Mouse (Mus musculus): ENCODE data around the gene Cpox. TPM values are rescaled to one million over a fixed set of nuclear protein-coding genes. Genes with fewer than 3 reads are reported as not detected.
"Not testable (repeated sequence)": the region's sequence is repeated elsewhere in the genome, so short reads cannot be mapped to it uniquely, and the experiment has no call there.

The Cpox gene
- polyA plus RNA-seq, 1 experiment from 2014 or later: 692 TPM

DNA sequence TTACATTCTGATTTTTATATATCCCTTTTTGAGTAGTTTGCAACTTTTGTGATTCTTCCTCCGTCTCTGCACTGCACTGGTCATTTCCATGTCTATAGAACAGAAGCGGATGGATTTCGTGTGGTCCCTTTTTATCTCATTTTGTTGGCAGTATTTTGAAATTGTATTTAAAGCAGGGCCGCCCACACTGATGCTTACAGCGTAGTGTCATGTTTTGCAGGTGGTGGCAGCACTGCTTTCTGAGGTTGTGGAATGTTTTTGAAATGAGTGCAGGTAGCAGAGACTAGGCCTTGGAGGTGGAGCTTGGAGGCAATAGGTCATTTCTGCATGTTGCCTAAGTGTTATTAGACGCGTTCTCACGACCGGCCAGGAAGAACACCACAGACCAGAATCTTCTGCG is 20.1 kb upstream of the Cpox start:
- no peak for ATAC-seq
- 92% methylated on average over 10 of the region's 10 CpGs for WGBS (ENCODE audit: insufficient replicate concordance)
- Histone ChIP-seq H3K4me2 (no peak overlapping the region), H3K9me3 (replicated peaks) (no peaks in the 10 kb centered on the region), H3K36me3 (no peaks in the 10 kb centered on the region), H3K4me3 (no peak overlapping the region), H3K9ac (no peak overlapping the region), H3K27me3 (replicated peaks) (no peaks in the 10 kb centered on the region), H3K4me1 (no peaks in the 10 kb centered on the region; the same call in 1 of the 2 replicates), H3K27ac (no peak overlapping the region)

DNA sequence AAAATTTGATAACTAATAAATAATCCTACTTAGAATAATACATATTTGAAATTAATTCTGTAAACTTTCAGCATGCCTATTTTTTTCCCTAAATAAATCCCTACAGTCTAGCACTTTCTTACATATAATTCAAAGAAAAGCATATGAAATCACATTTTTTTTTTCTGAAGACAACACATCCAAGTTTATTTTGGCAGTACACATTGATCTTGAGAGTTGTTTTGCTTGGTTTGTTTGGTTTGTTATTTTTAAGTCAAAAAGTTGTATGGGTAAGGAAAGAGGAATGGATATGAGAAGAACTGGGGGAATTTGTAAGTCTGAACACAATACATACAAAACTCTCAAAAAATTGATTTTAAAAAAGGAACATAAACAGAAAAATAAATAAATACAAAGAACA is 14.3 kb upstream of the Cpox start:
- Histone ChIP-seq H3K9ac (no peak overlapping the region), H3K4me3 (no peak overlapping the region), H3K27me3 (replicated peaks) (no peaks in the 10 kb centered on the region), H3K9me3 (replicated peaks) (no peaks in the 10 kb centered on the region), H3K4me1 (peaks cover 44% of the 10 kb centered on the region), H3K27ac (no peak overlapping the region), H3K4me2 (no peak overlapping the region), H3K36me3 (no peaks in the 10 kb centered on the region)
- no peak for ATAC-seq

DNA sequence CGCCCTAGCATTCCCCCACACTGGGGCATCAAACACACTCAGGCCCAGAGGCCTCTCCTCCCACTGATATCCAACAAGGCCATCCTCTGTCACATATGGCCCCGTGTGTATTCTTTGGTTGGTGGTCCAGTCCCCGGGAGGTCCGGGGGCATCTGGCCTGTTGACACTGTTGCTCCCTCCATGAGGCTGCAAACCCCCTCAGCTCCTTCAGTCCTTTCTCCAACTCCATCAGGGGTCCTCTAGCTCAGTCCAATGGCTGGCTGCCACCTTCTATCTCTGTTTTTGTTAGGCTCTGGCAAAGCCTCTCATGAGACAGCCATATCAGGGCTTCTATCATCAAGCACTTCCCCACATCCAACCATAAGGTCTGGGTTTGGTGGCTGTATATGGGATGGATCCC is 13.6 kb upstream of the Cpox start:
- H3K27ac ChIP-seq: peak overlapping the region; percentile 38
- H3K4me1 ChIP-seq: peaks cover 52% of the 10 kb centered on the region
- no peak overlapping the region for H3K4me2 ChIP-seq

DNA sequence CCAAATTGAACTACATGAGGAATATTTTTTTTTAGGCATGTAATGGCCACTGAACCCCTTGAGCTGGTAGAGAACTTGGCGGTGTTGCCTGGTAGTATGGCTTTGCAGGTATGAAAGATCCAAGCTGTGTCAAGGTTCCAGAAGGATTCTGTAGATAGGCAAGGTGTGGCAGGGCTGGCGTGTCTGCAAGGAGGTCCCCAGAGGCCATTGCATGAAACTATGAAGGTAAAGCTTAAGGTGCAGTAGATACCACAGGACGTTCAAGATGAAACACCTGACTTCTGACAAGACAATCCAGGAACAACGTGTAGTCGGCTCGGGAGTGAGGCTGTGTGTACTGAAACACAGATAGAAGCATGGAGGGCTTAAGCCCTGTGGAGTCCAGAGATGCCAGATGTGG is 11.4 kb upstream of the Cpox start:
- H3K27me3 ChIP-seq (replicated peaks): no peaks in the 10 kb centered on the region
- H3K4me3 ChIP-seq: no peak overlapping the region; the same call in 1 of the 2 replicates
- H3K9me3 ChIP-seq (replicated peaks): no peaks in the 10 kb centered on the region
- peak; percentile 72 for ATAC-seq
- peak overlapping the region; percentile 51; the same call in 1 of the 2 replicates for H3K9ac ChIP-seq
- peak overlapping the region; percentile 56 for H3K4me2 ChIP-seq
- H3K4me1 ChIP-seq: peaks cover 72% of the 10 kb centered on the region
- 54% methylated on average over 6 of the region's 6 CpGs for WGBS (ENCODE audit: insufficient replicate concordance)
- no peaks in the 10 kb centered on the region for H3K36me3 ChIP-seq
- H3K27ac ChIP-seq: peak overlapping the region; percentile 85

More for the DNA sequence above, 13.6 kb upstream of the Cpox start:
- no peaks in the 10 kb centered on the region for H3K36me3 ChIP-seq
- 86% methylated on average over 4 of the region's 4 CpGs for WGBS (ENCODE audit: insufficient replicate concordance)
- no peak overlapping the region for H3K4me3 ChIP-seq
- ATAC-seq: no peak
- peak overlapping the region; percentile 14; the same call in 1 of the 2 replicates for H3K9ac ChIP-seq
- no peaks in the 10 kb centered on the region for H3K27me3 ChIP-seq (replicated peaks)
- H3K9me3 ChIP-seq (replicated peaks): no peaks in the 10 kb centered on the region

DNA sequence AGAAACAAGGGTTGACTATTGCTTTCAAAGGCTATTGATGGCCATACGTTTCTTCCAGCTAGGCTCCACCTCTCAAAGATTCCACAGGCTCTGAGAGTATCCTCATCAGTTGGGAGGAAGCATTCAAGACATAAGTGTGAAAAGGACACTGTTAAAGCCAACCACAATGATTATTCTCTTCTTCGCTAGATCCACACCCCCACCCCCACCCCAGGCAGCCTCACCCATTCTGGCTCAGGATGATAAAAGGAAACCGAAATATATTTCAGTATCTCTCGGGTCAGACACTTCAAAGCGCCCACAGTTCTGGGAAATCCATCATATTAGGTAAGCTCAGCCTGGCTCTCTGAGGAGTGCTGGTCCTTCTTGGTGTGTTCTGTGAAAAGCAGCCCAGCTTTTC is 8.3 kb upstream of the Cpox start:
- Histone ChIP-seq H3K9ac (peak overlapping the region; percentile 67), H3K4me1 (peaks cover 97% of the 10 kb centered on the region), H3K27me3 (replicated peaks) (no peaks in the 10 kb centered on the region), H3K4me2 (peak overlapping the region; percentile 61), H3K27ac (peak overlapping the region; percentile 100), H3K36me3 (no peaks in the 10 kb centered on the region), H3K9me3 (replicated peaks) (no peaks in the 10 kb centered on the region), H3K4me3 (peak overlapping the region; percentile 27)
- WGBS (ENCODE audit: insufficient replicate concordance): 20% methylated on average over 5 of the region's 5 CpGs
- peak; percentile 94 for ATAC-seq

DNA sequence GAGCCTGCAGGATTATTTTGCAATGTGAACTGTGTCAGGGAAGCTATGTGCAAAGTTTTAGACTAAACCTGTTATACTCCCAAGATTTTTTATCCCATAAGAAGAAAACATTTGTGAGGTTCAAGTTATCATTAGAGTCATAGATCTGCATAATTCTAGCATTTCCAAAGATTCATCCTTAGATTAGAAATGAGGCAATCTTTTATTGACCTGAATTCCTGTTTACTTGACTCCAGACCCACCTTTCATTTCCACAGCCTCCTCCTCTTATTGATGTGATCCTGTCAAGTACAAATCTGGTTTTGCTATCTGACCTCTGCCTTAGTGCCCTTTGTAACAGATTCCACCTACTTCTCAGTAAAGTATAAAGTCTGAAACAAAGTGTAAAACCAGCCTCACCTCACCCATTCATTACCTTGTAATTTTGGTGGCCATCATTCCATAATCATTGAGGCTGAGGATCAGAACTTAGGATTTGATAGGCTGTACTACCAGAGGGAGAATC is 7.8 kb upstream of the Cpox start:
- Histone ChIP-seq H3K9ac (peak overlapping the region; percentile 67), H3K36me3 (no peaks in the 10 kb centered on the region), H3K4me2 (peak overlapping the region; percentile 61), H3K27me3 (replicated peaks) (no peaks in the 10 kb centered on the region), H3K4me1 (peaks cover 97% of the 10 kb centered on the region), H3K9me3 (replicated peaks) (no peaks in the 10 kb centered on the region), H3K27ac (peak overlapping the region; percentile 100), H3K4me3 (peak overlapping the region; percentile 27)
- ATAC-seq: no peak

DNA sequence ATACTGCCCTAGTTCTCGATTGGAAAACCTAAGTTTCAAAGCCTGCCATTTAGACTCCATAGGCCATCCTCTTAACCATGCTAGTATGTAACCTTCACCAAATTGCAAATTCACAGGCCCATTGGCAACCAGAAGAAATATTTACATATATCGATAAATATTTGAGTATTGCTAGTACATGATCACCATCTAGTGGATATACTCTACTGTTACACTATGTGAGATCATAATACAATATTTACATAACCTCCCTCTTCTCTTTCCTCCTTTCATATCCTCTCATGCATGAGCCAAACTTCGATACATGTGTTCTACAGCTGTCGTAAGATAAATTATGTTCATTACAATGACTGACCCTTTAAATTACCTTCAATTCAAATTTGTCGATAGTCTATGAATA is 7.1 kb upstream of the Cpox start:
- Histone ChIP-seq H3K4me1 (peaks cover 97% of the 10 kb centered on the region), H3K4me3 (no peak overlapping the region), H3K36me3 (no peaks in the 10 kb centered on the region), H3K4me2 (peak overlapping the region; percentile 61; the same call in 1 of the 2 replicates), H3K27me3 (replicated peaks) (no peaks in the 10 kb centered on the region), H3K9ac (peak overlapping the region; percentile 67), H3K27ac (peak overlapping the region; percentile 100), H3K9me3 (replicated peaks) (no peaks in the 10 kb centered on the region)
- ATAC-seq: no peak
- WGBS (ENCODE audit: insufficient replicate concordance): 50% methylated on average over 5 of the region's 5 CpGs

DNA sequence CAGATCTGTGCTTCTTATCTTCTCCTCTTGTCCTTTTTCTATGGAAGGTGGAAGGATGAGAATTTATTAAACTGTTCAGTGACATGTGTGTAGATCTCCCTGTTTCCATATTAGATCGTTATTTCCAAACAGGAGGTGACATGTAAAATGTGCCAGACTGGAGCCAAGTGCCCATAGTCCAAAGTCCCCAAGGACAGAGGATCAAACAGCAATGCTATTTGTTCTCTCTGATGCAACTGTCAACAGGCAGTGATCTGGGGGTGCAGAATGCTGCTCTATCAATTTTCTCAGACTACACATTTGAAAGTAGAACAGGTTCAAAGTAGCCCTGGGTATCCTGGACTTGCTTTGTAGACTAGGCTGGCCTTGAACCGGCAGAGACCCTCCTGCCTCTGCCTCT is 6.3 kb upstream of the Cpox start:
- H3K36me3 ChIP-seq: no peaks in the 10 kb centered on the region
- H3K4me1 ChIP-seq: peaks cover 97% of the 10 kb centered on the region
- 0 out of 2 replicates have a peak overlapping the region, but pooled peaks have one; percentile 7 for H3K9ac ChIP-seq
- H3K4me3 ChIP-seq: no peak overlapping the region
- H3K27ac ChIP-seq: peak overlapping the region; percentile 100
- no peak overlapping the region for H3K4me2 ChIP-seq
- whole genome bisulfite sequencing (ENCODE audit: insufficient replicate concordance): 78% methylated on average over 2 of the region's 2 CpGs
- H3K9me3 ChIP-seq (replicated peaks): no peaks in the 10 kb centered on the region
- no peak for ATAC-seq
- H3K27me3 ChIP-seq (replicated peaks): no peaks in the 10 kb centered on the region

DNA sequence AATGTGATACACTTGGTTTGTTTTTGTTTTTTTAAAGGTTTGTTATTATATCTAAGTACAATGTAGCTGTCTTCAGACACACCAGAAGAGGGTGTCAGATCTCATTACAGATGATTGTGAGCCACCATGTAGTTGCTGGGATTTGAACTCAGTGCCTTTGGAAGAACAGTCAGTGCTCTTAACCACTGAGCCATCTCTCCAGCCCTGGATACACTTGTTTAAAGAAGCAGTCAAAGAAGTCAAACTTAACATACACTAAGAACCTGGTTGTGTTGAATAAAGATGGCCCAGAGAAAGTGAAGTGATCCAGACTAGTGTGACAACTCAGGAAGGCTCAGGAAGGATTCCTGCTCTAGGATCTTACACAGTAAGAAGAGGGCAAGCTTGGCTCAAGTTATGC is 5.0 kb upstream of the Cpox start:
- H3K27me3 ChIP-seq (replicated peaks); H3K36me3 ChIP-seq; H3K9ac ChIP-seq; H3K9me3 ChIP-seq (replicated peaks); H3K4me3 ChIP-seq; H3K4me2 ChIP-seq; ATAC-seq: not testable (repeated sequence)
- Histone ChIP-seq H3K4me1 (peaks cover 93% of the 10 kb centered on the region), H3K27ac (peak overlapping the region; percentile 100)

DNA sequence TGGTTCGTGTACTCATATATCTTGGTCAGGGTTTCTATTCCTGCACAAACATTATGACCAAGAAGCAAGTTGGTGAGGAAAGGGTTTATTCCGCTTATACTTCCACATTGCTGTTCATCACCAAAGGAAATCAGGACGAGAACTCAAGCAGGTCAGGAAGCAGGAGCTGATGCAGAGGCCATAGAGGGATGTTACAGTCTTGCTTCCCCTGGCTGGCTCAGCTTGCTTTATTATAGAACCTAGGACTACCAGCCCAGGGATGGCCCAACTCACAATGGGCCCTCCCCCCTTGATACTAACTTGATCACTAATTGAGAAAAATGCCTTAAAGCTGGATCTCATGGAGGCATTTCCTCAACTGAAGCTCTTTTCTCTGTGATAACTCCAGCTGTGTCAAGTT is 3.4 kb upstream of the Cpox start:
- ATAC-seq; H3K36me3 ChIP-seq; H3K9ac ChIP-seq; H3K9me3 ChIP-seq (replicated peaks); H3K4me2 ChIP-seq; H3K4me3 ChIP-seq; H3K27me3 ChIP-seq (replicated peaks): not testable (repeated sequence)
- peak overlapping the region; percentile 100 for H3K27ac ChIP-seq
- WGBS (ENCODE audit: insufficient replicate concordance): 82% methylated on average over 3 of the region's 3 CpGs
- peaks cover 78% of the 10 kb centered on the region for H3K4me1 ChIP-seq

DNA sequence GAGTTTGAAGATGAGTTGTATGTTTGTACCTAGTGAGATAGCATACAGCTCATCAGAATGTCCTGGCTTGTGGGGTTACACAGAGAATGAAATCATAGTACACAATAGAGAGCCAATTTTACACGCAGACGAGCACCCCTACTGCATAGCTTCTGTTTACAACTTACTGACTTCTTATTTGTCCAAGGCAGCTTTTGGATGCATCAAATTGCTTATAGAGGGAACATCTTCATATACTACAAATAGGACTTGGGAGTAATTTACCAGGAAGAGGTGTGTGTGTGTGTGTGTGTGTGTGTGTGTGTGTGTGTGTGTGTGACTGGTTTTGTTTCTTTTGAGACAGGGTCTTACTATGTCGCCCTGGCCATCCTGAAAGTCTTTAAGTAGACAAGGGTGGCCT is 1.5 kb upstream of the Cpox start:
- WGBS (ENCODE audit: insufficient replicate concordance): 51% methylated on average over 3 of the region's 3 CpGs
- no peak for ATAC-seq

DNA sequence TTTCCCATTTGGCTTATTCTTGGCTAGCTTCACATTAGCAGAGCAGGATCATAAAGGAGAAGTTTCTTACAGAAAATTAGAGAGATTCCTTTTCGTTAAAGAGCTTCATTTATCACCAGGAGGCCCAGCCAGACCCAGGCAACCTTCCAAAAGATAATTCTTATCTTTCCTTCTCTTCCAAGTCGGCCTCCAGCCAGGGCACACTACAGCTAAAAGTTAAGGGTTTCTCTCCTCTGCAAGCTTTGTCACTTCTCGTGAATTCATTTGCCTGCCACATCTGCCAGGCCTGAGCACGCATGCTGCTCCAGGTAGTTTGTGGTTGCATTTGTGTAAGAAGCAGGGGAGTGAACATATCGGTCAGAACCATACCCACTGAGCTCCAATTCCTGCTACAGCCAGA is 828 bp upstream of the Cpox start:
- H3K4me2 ChIP-seq: peak overlapping the region; percentile 73
- H3K9ac ChIP-seq: peak overlapping the region; percentile 100
- H3K9me3 ChIP-seq (replicated peaks): no peaks in the 10 kb centered on the region
- H3K4me1 ChIP-seq: peaks cover 67% of the 10 kb centered on the region
- peak overlapping the region; percentile 100 for H3K27ac ChIP-seq
- peak; percentile 25 for ATAC-seq
- WGBS (ENCODE audit: insufficient replicate concordance): 4% methylated on average over 5 of the region's 5 CpGs
- peak overlapping the region; percentile 100 for H3K4me3 ChIP-seq
- H3K27me3 ChIP-seq (replicated peaks): no peaks in the 10 kb centered on the region
- peaks cover 27% of the 10 kb centered on the region for H3K36me3 ChIP-seq

More for the DNA sequence above, 1.5 kb upstream of the Cpox start:
- Histone ChIP-seq H3K27me3 (replicated peaks) (no peaks in the 10 kb centered on the region), H3K36me3 (peaks cover 20% of the 10 kb centered on the region), H3K9me3 (replicated peaks) (no peaks in the 10 kb centered on the region), H3K27ac (peak overlapping the region; percentile 100), H3K4me2 (peak overlapping the region; percentile 73), H3K4me1 (peaks cover 67% of the 10 kb centered on the region), H3K4me3 (peak overlapping the region; percentile 100; the same call in 1 of the 2 replicates), H3K9ac (peak overlapping the region; percentile 100)

DNA sequence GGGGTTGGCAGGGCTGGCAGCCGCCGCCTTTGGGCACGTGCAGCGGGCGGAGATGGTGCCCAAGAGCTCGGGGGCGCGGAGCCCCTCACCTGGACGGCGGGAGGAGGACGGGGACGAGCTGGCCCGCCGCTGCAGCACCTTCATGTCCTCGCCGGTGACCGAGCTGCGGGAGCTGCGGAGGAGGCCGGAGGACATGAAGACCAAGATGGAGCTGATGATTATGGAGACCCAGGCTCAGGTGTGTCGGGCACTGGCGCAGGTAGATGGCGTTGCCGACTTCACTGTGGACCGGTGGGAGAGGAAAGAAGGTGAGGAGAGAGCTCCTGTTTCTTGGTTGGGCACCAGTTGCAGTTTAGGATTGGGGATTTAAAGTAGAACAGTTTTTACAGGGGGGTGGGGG is 551 bp downstream of the Cpox start:
- Histone ChIP-seq H3K4me1 (peaks cover 66% of the 10 kb centered on the region), H3K27ac (peak overlapping the region; percentile 100), H3K36me3 (peaks cover 41% of the 10 kb centered on the region), H3K27me3 (replicated peaks) (no peaks in the 10 kb centered on the region), H3K4me3 (peak overlapping the region; percentile 100), H3K4me2 (peak overlapping the region; percentile 73), H3K9me3 (replicated peaks) (no peaks in the 10 kb centered on the region), H3K9ac (peak overlapping the region; percentile 100)
- under 1% methylated on average over 25 of the region's 25 CpGs for WGBS (ENCODE audit: insufficient replicate concordance)
- no peak for ATAC-seq
